Mouse (Mus musculus) cortical plate, adult 2 months (tissue): ENCODE measurements around the gene Tceanc.

Experiments used
- CTCF ChIP-seq: fragments of 200-500 bp; IDR thresholded peaks from 2 replicates; pipeline ENCODE4 v1.5.1; 2011; ENCODE audit warnings: mild to moderate bottlenecking, control low read depth, low read length; ENCODE audit not compliant: insufficient read depth; ENCODE audit errors: extremely low read depth
- POLR2A ChIP-seq: fragments of 200-500 bp; IDR thresholded peaks from 2 replicates; pipeline ENCODE4 v1.6.1; 2011; ENCODE audit warnings: mild to moderate bottlenecking, low read length, control low read depth; ENCODE audit not compliant: insufficient read depth; ENCODE audit errors: extremely low read depth

GRCm38 (mm10) chrX:166520782-166521181 is 2.4 kb upstream of the Tceanc start:
- TF ChIP-seq CTCF (no peak), POLR2A (no peak)
